Mouse (Mus musculus) lung, embryonic 14.5 days (tissue): ENCODE results near the gene Hist1h3d. TPM values are rescaled to one million over a fixed set of nuclear protein-coding genes. Genes with fewer than 3 reads are reported as not detected.
"Not testable (repeated sequence)": the region's sequence is repeated elsewhere in the genome, so short reads cannot be mapped to it uniquely, and the experiment has no call there.

Source experiments
- ATAC-seq: fragments of 200-750 bp; cut with Nextera tagmentation; 2 replicates; pipeline ENCODE4 v1.8.0; 2017; ENCODE audit warnings: mild to moderate bottlenecking, moderate TSS enrichment, moderate library complexity; ENCODE audit not compliant: insufficient read depth
- DNase-seq: peaks from one replicate; pipeline ENCODE4 v3.0.0-alpha.2; 2015
- H3K27ac ChIP-seq: fragments of 300-500 bp; sonication (generic); 2 replicates; pipeline ENCODE4 v1.5.1; 2014; ENCODE audit warnings: low read depth, mild to moderate bottlenecking, moderate library complexity
- H3K27me3 ChIP-seq: fragments of 300-500 bp; sonication (generic); 2 replicates; pipeline ENCODE4 v1.6.1; 2014; ENCODE audit warnings: low read length, control low read depth; ENCODE audit not compliant: insufficient read depth
- H3K36me3 ChIP-seq: fragments of 300-500 bp; sonication (generic); 2 replicates; pipeline ENCODE4 v1.6.1; 2014; ENCODE audit warnings: control low read depth; ENCODE audit not compliant: insufficient read depth
- H3K4me1 ChIP-seq: fragments of 300-500 bp; sonication (generic); 2 replicates; pipeline ENCODE4 v1.6.1; 2014; ENCODE audit warnings: antibody characterized with exemption, control low read depth; ENCODE audit not compliant: insufficient read depth
- H3K4me2 ChIP-seq: fragments of 300-500 bp; sonication (generic); 2 replicates; pipeline ENCODE4 v1.6.1; 2014; ENCODE audit warnings: mild to moderate bottlenecking
- H3K4me3 ChIP-seq: fragments of 300-500 bp; sonication (generic); 2 replicates; pipeline ENCODE4 v1.5.1; 2014; ENCODE audit warnings: low read depth, low read length
- H3K9ac ChIP-seq: fragments of 300-500 bp; sonication (generic); 2 replicates; pipeline ENCODE4 v1.6.1; 2014
- H3K9me3 ChIP-seq: fragments of 300-500 bp; sonication (generic); 2 replicates; pipeline ENCODE4 v1.6.1; 2016; ENCODE audit warnings: low read depth, low read length, control low read depth
- CTCF ChIP-seq: IDR thresholded peaks from 2 replicates; pipeline ENCODE4 v1.5.1; 2016; ENCODE audit warnings: antibody characterized with exemption, low read depth
- WGBS: fragments of 180-500 bp; shearing (Covaris S2); extraction: QIAGEN DNeasy Blood & Tissue Kit; methylation state at CpG from one replicate; pipeline ENCODE4 v1.1.7; 2014; 5-methylcytosine and 5-hydroxymethylcytosine counted together
- polyA plus RNA-seq: library from polyadenylated mRNA; unstranded; fragments of >200 nt; fragmentation: Nextera tagmentation; extraction: Ambion mirVana; gene quantifications from 2 replicates; pipeline ENCODE4 v1.2.1, GENCODE M21; 2014

Gene Hist1h3d
- polyA plus RNA-seq, 1 experiment from 2014 or later: 13.9 TPM

GRCm38 (mm10) chr13:23562699-23563462, 12.7 kb upstream of the Hist1h3d start:
- DNase-seq (peak; percentile 89), ATAC-seq (peak; percentile 60)
- peak; percentile 63 for TF ChIP-seq CTCF
- Histone ChIP-seq H3K4me2 (peak overlapping the region; percentile 72), H3K4me3 (peak overlapping the region; percentile 37), H3K27me3 (no peaks in the 10 kb centered on the region), H3K36me3 (no peaks in the 10 kb centered on the region), H3K9ac (peak overlapping the region; percentile 42), H3K4me1 (no peaks in the 10 kb centered on the region), H3K27ac (peak overlapping the region; percentile 97), H3K9me3 (no peaks in the 10 kb centered on the region)
- 2% methylated on average over 18 of the region's 18 CpGs for whole genome bisulfite sequencing

- WGBS: 84% methylated on average over 2 of the region's 2 CpGs
- H3K27me3 ChIP-seq: no peaks in the 10 kb centered on the region
- H3K4me1 ChIP-seq: no peaks in the 10 kb centered on the region
- DNase-seq (no peak), ATAC-seq (no peak)
- TF ChIP-seq CTCF: no peak
- H3K9ac ChIP-seq: no peak overlapping the region
- H3K4me2 ChIP-seq: no peak overlapping the region
- H3K27ac ChIP-seq: peak overlapping the region; percentile 97
- H3K36me3 ChIP-seq: no peaks in the 10 kb centered on the region
- H3K4me3 ChIP-seq: no peak overlapping the region
- no peaks in the 10 kb centered on the region for H3K9me3 ChIP-seq
Observed at GRCm38 (mm10) chr13:23564482-23564881, 11.1 kb upstream of the Hist1h3d start.

- H3K36me3 ChIP-seq, H3K9me3 ChIP-seq, H3K4me1 ChIP-seq, H3K27me3 ChIP-seq, ATAC-seq: not testable (repeated sequence)
- H3K27ac ChIP-seq: peak overlapping the region; percentile 99
- WGBS: 2% methylated on average over 21 of the region's 41 CpGs
- H3K9ac ChIP-seq: peak overlapping the region; percentile 55
- peak overlapping the region; percentile 45 for H3K4me3 ChIP-seq
- H3K4me2 ChIP-seq: peak overlapping the region; percentile 87
- DNase-seq: peak; percentile 64
Observed at GRCm38 (mm10) chr13:23570261-23571021, 5.1 kb upstream of the Hist1h3d start.

- Histone ChIP-seq H3K36me3 (no peaks in the 10 kb centered on the region), H3K9ac (peak within 1 kb of the TSS; percentile 82), H3K4me1 (no peaks in the 10 kb centered on the region), H3K9me3 (no peaks in the 10 kb centered on the region), H3K27ac (peak within 1 kb of the TSS; percentile 99), H3K27me3 (no peaks in the 10 kb centered on the region), H3K4me3 (peak within 1 kb of the TSS; percentile 45), H3K4me2 (peak within 1 kb of the TSS; percentile 87)
- WGBS: 0% methylated on average over 18 of the region's 18 CpGs
- ATAC-seq: peak; percentile 89
- peak; percentile 94 for DNase-seq
- TF ChIP-seq CTCF: no peak
Observed at GRCm38 (mm10) chr13:23571022-23571503, 4.5 kb upstream of the Hist1h3d start, which contains the start of the genes Hist1h2ae and Hist1h2bg. Gene Hist1h2ae (minus strand): TSS chr13:23571220. Gene Hist1h2bg (plus strand): TSS chr13:23571396.

- not testable (repeated sequence) for H3K9me3 ChIP-seq, H3K36me3 ChIP-seq, ATAC-seq, H3K27me3 ChIP-seq, H3K4me1 ChIP-seq
- Histone ChIP-seq H3K9ac (peak overlapping the region; percentile 82), H3K27ac (peak overlapping the region; percentile 99), H3K4me3 (peak overlapping the region; percentile 45), H3K4me2 (peak overlapping the region; percentile 87)
- 0% methylated on average over 10 of the region's 34 CpGs for WGBS
- peak; percentile 75 for DNase-seq
Observed at GRCm38 (mm10) chr13:23571504-23572217, 3.9 kb upstream of the Hist1h3d start.

- H3K4me3 ChIP-seq: peak overlapping the region; percentile 45
- 13% methylated on average over 2 of the region's 2 CpGs for WGBS
- H3K27ac ChIP-seq: peak overlapping the region; percentile 99
- H3K27me3 ChIP-seq: no peaks in the 10 kb centered on the region
- H3K4me1 ChIP-seq: 0 out of 2 replicates have a peak, but pooled peaks cover 3% of the 10 kb centered on the region
- peak overlapping the region; percentile 87 for H3K4me2 ChIP-seq
- TF ChIP-seq CTCF: no peak
- H3K9me3 ChIP-seq: no peaks in the 10 kb centered on the region
- DNase-seq (peak; percentile 65), ATAC-seq (no peak)
- H3K9ac ChIP-seq: peak overlapping the region; percentile 82
- no peaks in the 10 kb centered on the region for H3K36me3 ChIP-seq
Observed at GRCm38 (mm10) chr13:23572218-23573033, 3.1 kb upstream of the Hist1h3d start.

GRCm38 (mm10) chr13:23573034-23573897, 2.3 kb upstream of the Hist1h3d start:
- Histone ChIP-seq H3K4me3 (peak overlapping the region; percentile 45), H3K4me2 (peak overlapping the region; percentile 87), H3K27ac (peak overlapping the region; percentile 99), H3K9ac (peak overlapping the region; percentile 82)
- not testable (repeated sequence) for H3K27me3 ChIP-seq, H3K9me3 ChIP-seq, ATAC-seq, H3K36me3 ChIP-seq, H3K4me1 ChIP-seq
- 4% methylated on average over 17 of the region's 20 CpGs for WGBS
- DNase-seq: peak; percentile 52

GRCm38 (mm10) chr13:23573898-23574524, 1.6 kb upstream of the Hist1h3d start, which contains the start of the genes Hist1h2bf and Hist1h2ad:
Gene Hist1h2bf (minus strand): TSS chr13:23574196.
Gene Hist1h2ad (plus strand): TSS chr13:23574381.
- not testable (repeated sequence) for H3K4me1 ChIP-seq, H3K27me3 ChIP-seq, H3K9me3 ChIP-seq, H3K36me3 ChIP-seq
- WGBS: under 1% methylated on average over 20 of the region's 42 CpGs
- DNase-seq: peak; percentile 99
- peak within 1 kb of the TSS; percentile 99 for H3K27ac ChIP-seq
- peak; percentile 85 for ATAC-seq
- H3K9ac ChIP-seq: peak within 1 kb of the TSS; percentile 82
- peak within 1 kb of the TSS; percentile 45 for H3K4me3 ChIP-seq
- H3K4me2 ChIP-seq: peak within 1 kb of the TSS; percentile 87
